Mouse (Mus musculus) hindbrain, embryonic 12.5 days (tissue): ENCODE measurements around the gene Lbh. TPM values are rescaled to one million over a fixed set of nuclear protein-coding genes. Genes with fewer than 3 reads are reported as not detected.

ENCODE experiments used
- ATAC-seq: fragments of 200-750 bp; cut with Nextera tagmentation; 2 replicates; pipeline ENCODE4 v1.8.0; 2017; ENCODE audit warnings: moderate TSS enrichment; ENCODE audit not compliant: low FRiP score
- H3K27ac ChIP-seq: fragments of 300-500 bp; sonication (generic); 2 replicates; pipeline ENCODE4 v1.5.1; 2016; ENCODE audit warnings: mild to moderate bottlenecking
- H3K27me3 ChIP-seq: fragments of 300-500 bp; sonication (generic); 2 replicates; pipeline ENCODE4 v1.6.1; 2016; ENCODE audit warnings: mild to moderate bottlenecking
- H3K36me3 ChIP-seq: fragments of 300-500 bp; sonication (generic); 2 replicates; pipeline ENCODE4 v1.6.1; 2016; ENCODE audit warnings: mild to moderate bottlenecking
- H3K4me1 ChIP-seq: fragments of 300-500 bp; sonication (generic); 2 replicates; pipeline ENCODE4 v1.6.1; 2016
- H3K4me2 ChIP-seq: fragments of 300-500 bp; sonication (generic); replicated peaks from 2 replicates; pipeline ENCODE4 v1.6.1; 2016; ENCODE audit warnings: mild to moderate bottlenecking
- H3K4me3 ChIP-seq: fragments of 300-500 bp; sonication (generic); 2 replicates; pipeline ENCODE4 v1.5.1; 2016; ENCODE audit warnings: mild to moderate bottlenecking
- H3K9ac ChIP-seq: fragments of 300-500 bp; sonication (generic); 2 replicates; pipeline ENCODE4 v1.6.1; 2016; ENCODE audit warnings: mild to moderate bottlenecking, moderate library complexity
- H3K9me3 ChIP-seq: fragments of 300-500 bp; sonication (generic); replicated peaks from 2 replicates; pipeline ENCODE4 v1.6.1; 2016; ENCODE audit warnings: mild to moderate bottlenecking
- WGBS: fragments of 180-500 bp; shearing (Covaris S2); methylation state at CpG from one replicate; pipeline ENCODE4 v1.1.7; 2016; 5-methylcytosine and 5-hydroxymethylcytosine counted together
- polyA plus RNA-seq: library from polyadenylated mRNA; unstranded; fragments of >200 nt; fragmentation: Nextera tagmentation; extraction: Ambion mirVana; gene quantifications from 2 replicates; pipeline ENCODE4 v1.2.1, GENCODE M21; 2016

The Lbh gene
- polyA plus RNA-seq, 1 experiment from 2014 or later, result 4.3 TPM

DNA sequence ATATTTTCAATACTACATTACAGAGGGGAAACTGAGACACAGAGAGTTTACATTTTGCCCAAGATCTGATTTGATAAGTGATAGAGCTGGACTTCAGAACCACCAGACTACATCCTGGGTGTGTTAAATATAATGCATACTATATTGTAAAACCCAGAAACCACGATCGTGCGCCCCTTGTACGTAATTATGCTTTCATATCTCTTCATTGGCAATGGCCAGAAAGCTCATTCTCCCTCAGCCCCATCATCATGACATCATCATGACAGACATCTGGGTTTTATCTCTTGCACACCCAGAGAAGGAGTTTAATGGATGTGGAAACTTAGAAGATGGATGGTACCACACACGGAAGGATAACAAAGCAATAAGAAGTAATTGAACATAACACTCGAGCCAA is 17.1 kb upstream of the Lbh start:
- WGBS, result 87% methylated on average over 6 of the region's 6 CpGs
- Histone ChIP-seq H3K27ac (no peak overlapping the region), H3K9ac (no peak overlapping the region), H3K4me2 (no peak overlapping the region), H3K4me3 (no peak overlapping the region), H3K36me3 (no peaks in the 10 kb centered on the region), H3K27me3 (no peaks in the 10 kb centered on the region), H3K4me1 (no peaks in the 10 kb centered on the region; the same call in 1 of the 2 replicates), H3K9me3 (no peaks in the 10 kb centered on the region)
- no peak for ATAC-seq

- Histone ChIP-seq H3K27me3 (no peaks in the 10 kb centered on the region), H3K36me3 (no peaks in the 10 kb centered on the region), H3K4me3 (no peak overlapping the region), H3K9ac (no peak overlapping the region), H3K27ac (no peak overlapping the region), H3K4me1 (no peaks in the 10 kb centered on the region; the same call in 1 of the 2 replicates), H3K9me3 (no peaks in the 10 kb centered on the region), H3K4me2 (no peak overlapping the region)
- ATAC-seq, result no peak
- 92% methylated on average over 4 of the region's 4 CpGs for WGBS
Observed at GRCm38 (mm10) chr17:72901705-72902104, 16.4 kb upstream of the Lbh start.

DNA sequence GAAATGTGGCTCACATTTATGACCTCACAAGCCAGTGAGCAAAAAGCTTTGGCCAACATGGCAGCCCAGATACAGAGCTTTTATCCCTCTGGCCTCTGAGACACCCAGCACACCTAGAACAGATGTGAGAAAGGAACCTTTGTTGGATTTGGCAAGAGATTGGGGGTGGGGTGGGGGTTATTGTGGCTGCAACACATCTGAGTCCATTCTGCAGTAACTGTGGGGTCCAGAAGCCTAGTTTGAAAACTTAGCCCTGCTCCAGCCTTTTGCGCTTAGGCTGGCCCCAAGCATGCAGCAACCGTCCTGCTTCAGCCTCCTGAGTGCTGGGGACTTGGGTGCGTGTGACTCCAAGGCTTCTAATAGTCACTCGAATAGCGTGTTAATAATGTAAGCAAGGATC is 14.8 kb upstream of the Lbh start:
- ATAC-seq, result no peak
- Histone ChIP-seq H3K4me3 (no peak overlapping the region), H3K4me1 (no peaks in the 10 kb centered on the region; the same call in 1 of the 2 replicates), H3K4me2 (no peak overlapping the region), H3K9me3 (no peaks in the 10 kb centered on the region), H3K36me3 (no peaks in the 10 kb centered on the region), H3K27me3 (no peaks in the 10 kb centered on the region), H3K27ac (no peak overlapping the region), H3K9ac (no peak overlapping the region)
- WGBS, result 95% methylated on average over 5 of the region's 5 CpGs

DNA sequence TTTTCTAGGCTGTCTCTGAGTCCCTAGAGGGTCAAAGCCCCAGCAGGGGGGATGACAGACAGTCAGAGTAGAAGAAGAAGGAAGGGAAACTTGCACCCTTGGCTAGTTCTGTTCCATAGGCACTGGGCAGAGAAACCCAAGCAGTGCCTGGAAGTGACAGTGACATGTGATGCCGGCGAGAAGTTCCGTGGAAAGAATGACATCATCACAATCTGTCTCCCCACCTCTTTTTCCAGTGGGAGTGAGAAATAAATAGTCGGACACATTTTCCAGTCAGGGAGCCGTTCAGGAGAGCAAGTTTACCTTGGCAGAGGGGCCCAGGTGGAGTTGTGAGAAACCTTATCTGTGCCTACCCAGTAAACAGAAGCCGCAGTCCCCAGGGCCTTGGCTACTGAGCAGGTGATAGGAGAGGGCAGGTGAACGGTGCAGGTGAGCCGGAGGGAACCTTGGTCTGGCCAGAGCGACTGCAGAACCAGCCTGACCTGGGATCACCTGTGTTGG is 14.1 kb upstream of the Lbh start:
- Histone ChIP-seq H3K4me1 (no peaks in the 10 kb centered on the region; the same call in 1 of the 2 replicates), H3K9ac (no peak overlapping the region), H3K36me3 (no peaks in the 10 kb centered on the region), H3K27me3 (no peaks in the 10 kb centered on the region), H3K27ac (no peak overlapping the region), H3K9me3 (no peaks in the 10 kb centered on the region), H3K4me3 (no peak overlapping the region), H3K4me2 (no peak overlapping the region)
- WGBS, result 87% methylated on average over 9 of the region's 9 CpGs
- ATAC-seq, result no peak

- Histone ChIP-seq H3K27ac (no peak overlapping the region), H3K36me3 (no peaks in the 10 kb centered on the region), H3K4me3 (no peak overlapping the region), H3K9me3 (no peaks in the 10 kb centered on the region), H3K9ac (no peak overlapping the region), H3K27me3 (no peaks in the 10 kb centered on the region), H3K4me2 (no peak overlapping the region), H3K4me1 (no peaks in the 10 kb centered on the region)
- 86% methylated on average over 7 of the region's 7 CpGs for WGBS
- ATAC-seq, result no peak
Observed at GRCm38 (mm10) chr17:72904873-72905272, 13.2 kb upstream of the Lbh start.

DNA sequence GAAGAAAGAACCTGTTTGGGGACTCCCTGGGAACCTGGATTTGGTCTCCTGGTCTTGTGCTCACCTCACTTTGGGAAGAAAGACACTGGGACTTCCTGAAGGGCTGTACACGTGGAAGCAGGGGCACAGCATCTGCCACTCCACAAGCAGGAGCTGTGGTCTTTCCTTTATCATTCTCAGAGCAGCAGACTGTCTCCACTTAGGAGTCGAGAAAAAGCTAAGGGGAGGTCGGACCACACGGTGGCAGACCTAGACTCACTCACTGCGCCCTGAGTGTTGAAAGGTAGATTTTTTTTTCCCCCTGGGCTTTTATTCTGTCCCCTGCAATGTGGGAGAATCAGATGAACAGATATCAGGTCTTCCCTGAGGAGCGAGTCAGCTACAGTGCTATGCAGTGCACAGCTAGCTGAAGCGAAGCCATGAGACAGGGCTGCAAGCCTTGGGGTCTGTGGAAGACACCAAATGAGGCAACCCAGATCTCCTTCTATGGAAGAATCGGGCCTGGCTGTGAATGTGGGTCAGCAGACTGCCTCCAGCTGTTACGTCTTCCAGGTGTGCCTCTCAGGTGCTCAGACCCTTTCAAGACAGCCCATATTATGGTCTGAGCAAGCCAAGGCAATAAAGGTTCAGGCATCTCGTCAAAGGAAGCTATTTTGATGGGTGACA is 11.7 kb upstream of the Lbh start:
- WGBS, result 76% methylated on average over 10 of the region's 10 CpGs
- H3K4me1 ChIP-seq, result no peaks in the 10 kb centered on the region

DNA sequence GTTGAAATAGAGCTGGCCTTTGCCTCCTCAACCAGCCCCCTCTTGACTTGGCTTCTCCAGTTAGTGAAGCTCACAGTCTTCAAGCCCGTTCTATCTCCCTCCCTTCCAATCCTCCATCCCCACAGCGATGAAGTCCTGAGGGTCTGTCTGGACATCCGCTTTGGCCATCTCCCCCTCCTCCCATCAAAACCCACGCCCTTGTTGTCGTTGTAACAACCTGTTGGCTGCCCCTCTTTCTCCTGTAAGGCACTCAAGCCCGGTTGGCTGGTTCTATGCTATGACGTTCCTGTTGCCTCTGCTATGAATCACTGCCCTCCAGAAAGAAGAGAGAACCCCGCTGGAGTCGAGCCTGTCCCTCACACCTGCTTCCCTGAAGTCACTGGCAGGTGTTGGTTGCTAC is 10.9 kb upstream of the Lbh start:
- H3K4me1 ChIP-seq, result no peaks in the 10 kb centered on the region
- H3K36me3 ChIP-seq, result no peaks in the 10 kb centered on the region
- no peak overlapping the region for H3K4me3 ChIP-seq
- no peak overlapping the region for H3K4me2 ChIP-seq
- ATAC-seq, result no peak
- H3K27ac ChIP-seq, result no peak overlapping the region
- H3K27me3 ChIP-seq, result no peaks in the 10 kb centered on the region
- no peak overlapping the region for H3K9ac ChIP-seq
- 82% methylated on average over 9 of the region's 9 CpGs for WGBS
- H3K9me3 ChIP-seq, result no peaks in the 10 kb centered on the region

More for the DNA sequence above, 11.7 kb upstream of the Lbh start:
- no peaks in the 10 kb centered on the region for H3K9me3 ChIP-seq
- H3K4me3 ChIP-seq, result no peak overlapping the region
- ATAC-seq, result no peak
- H3K4me2 ChIP-seq, result no peak overlapping the region
- no peaks in the 10 kb centered on the region for H3K27me3 ChIP-seq
- H3K27ac ChIP-seq, result no peak overlapping the region
- H3K9ac ChIP-seq, result no peak overlapping the region
- no peaks in the 10 kb centered on the region for H3K36me3 ChIP-seq

GRCm38 (mm10) chr17:72907777-72908176 is 10.3 kb upstream of the Lbh start:
- Histone ChIP-seq H3K4me3 (no peak overlapping the region), H3K9ac (no peak overlapping the region), H3K4me2 (no peak overlapping the region), H3K27ac (no peak overlapping the region), H3K4me1 (no peaks in the 10 kb centered on the region), H3K27me3 (no peaks in the 10 kb centered on the region), H3K36me3 (no peaks in the 10 kb centered on the region), H3K9me3 (no peaks in the 10 kb centered on the region)
- no peak for ATAC-seq
- 78% methylated on average over 8 of the region's 8 CpGs for WGBS

- no peak overlapping the region for H3K4me2 ChIP-seq
- no peaks in the 10 kb centered on the region for H3K4me1 ChIP-seq
- no peak for ATAC-seq
- no peak overlapping the region for H3K4me3 ChIP-seq
- H3K27ac ChIP-seq, result no peak overlapping the region
- no peak overlapping the region for H3K9ac ChIP-seq
- H3K36me3 ChIP-seq, result no peaks in the 10 kb centered on the region
- WGBS, result 86% methylated on average over 3 of the region's 3 CpGs
- no peaks in the 10 kb centered on the region for H3K9me3 ChIP-seq
- H3K27me3 ChIP-seq, result no peaks in the 10 kb centered on the region
Observed at GRCm38 (mm10) chr17:72908561-72908960, 9.5 kb upstream of the Lbh start.

DNA sequence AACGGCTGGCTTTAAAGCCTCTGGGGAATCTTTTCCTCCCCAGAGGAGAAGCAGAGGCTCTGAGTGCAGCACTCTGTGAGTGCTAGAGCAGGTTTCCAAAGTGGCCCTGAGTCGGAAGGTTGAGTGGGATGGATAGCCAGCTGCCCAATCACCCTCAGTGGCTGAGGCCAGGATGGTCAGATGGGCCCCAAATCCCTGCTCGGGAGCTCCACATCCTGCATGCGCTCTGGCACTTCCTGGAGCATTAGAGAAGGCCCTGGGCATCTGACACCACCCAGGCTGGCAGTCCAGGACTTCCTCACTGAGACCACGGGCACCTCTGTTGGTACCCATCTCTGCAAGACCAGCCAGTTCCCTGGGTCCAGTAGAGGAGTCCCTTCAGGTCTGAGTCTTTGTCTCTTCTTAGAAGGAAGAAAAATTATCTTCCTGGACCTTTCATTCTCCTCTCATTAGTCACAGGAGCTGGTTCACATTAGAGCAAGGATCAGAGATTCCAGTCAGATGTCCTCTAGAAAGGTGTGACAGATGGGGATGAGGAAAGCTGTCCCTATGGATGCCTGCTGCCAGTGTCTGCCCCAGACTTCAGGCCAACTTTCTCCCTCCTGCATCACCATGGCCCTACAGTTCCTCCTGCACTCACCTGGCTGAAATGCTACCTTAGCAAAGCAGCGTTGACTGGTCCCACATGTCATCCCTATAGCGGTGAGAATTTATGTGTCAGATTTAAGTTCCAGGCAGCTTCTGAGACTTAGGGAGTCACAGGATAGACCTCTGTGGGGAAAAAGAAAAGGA is 8.8 kb upstream of the Lbh start:
- H3K27me3 ChIP-seq, result no peaks in the 10 kb centered on the region
- H3K4me1 ChIP-seq, result no peaks in the 10 kb centered on the region
- ATAC-seq, result no peak
- H3K9ac ChIP-seq, result no peak overlapping the region
- H3K4me2 ChIP-seq, result no peak overlapping the region
- 89% methylated on average over 7 of the region's 7 CpGs for WGBS
- H3K9me3 ChIP-seq, result no peaks in the 10 kb centered on the region
- no peaks in the 10 kb centered on the region for H3K36me3 ChIP-seq
- no peak overlapping the region for H3K27ac ChIP-seq
- no peak overlapping the region for H3K4me3 ChIP-seq

GRCm38 (mm10) chr17:72911283-72911682 is 6.8 kb upstream of the Lbh start:
- Histone ChIP-seq H3K36me3 (no peaks in the 10 kb centered on the region), H3K9me3 (no peaks in the 10 kb centered on the region), H3K27ac (no peak overlapping the region), H3K4me3 (no peak overlapping the region), H3K27me3 (0 out of 2 replicates have a peak, but pooled peaks cover 1% of the 10 kb centered on the region), H3K9ac (no peak overlapping the region), H3K4me2 (no peak overlapping the region), H3K4me1 (no peaks in the 10 kb centered on the region)
- no peak for ATAC-seq
- 72% methylated on average over 11 of the region's 11 CpGs for WGBS

DNA sequence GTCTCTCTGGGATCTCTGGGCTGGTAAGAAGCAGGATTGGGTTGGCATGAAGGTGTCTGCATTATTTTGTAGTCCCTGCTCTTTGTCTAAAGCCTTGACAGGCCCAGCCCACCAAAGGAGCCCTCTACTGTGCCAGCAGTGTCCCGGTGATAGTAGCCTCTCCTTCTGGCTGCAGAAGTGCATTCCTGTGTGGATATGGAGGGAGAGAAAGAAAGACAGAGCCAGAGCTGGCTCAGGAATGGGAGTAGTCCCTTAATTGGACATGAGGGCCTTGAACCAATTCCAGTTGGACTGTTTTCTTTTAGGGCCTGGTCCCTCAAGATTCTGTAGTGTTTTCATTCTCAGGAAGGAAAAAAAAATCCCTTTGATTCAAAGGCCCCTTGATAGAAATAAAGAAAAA is 6.4 kb upstream of the Lbh start:
- 0 out of 2 replicates have a peak, but pooled peaks cover 6% of the 10 kb centered on the region for H3K27me3 ChIP-seq
- 65% methylated on average over 1 of the region's 1 CpGs for WGBS
- no peaks in the 10 kb centered on the region for H3K36me3 ChIP-seq
- peaks cover 2% of the 10 kb centered on the region; the same call in 1 of the 2 replicates for H3K4me1 ChIP-seq
- no peak for ATAC-seq
- no peak overlapping the region for H3K4me3 ChIP-seq
- no peak overlapping the region for H3K4me2 ChIP-seq
- H3K9ac ChIP-seq, result no peak overlapping the region
- H3K9me3 ChIP-seq, result no peaks in the 10 kb centered on the region
- no peak overlapping the region for H3K27ac ChIP-seq
